Mouse (Mus musculus): Measurements from ENCODE around the gene Scrt2.

The Scrt2 gene

GRCm38 (mm10) chr2:152108702-152109101, 27.4 kb downstream of the Scrt2 start:
- DNase-seq: no peak

DNA sequence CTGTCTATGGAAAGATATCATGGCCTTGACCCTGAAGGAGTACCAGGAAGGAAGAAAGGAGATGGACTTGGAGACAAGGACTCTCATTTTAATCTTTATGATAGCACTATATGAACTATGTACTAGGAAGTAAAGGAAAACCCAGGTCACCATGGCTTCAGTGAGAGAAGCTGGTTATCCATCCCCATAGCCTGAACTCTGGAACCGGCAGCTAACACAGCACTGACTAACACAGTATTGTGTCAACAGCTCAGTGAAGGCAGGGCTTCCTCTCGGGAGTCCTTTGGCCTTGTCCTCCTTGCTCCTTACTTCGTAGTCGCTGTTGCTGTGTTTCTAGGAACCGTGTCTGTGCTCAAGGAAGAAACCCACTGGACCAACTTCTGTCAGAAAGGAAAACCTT, 28.1 kb downstream of the Scrt2 start:
- DNase-seq: no peak

- no peak for DNase-seq
These were observed 30.0 kb downstream of the Scrt2 start for GRCm38 (mm10) chr2:152111311-152111710.

DNA sequence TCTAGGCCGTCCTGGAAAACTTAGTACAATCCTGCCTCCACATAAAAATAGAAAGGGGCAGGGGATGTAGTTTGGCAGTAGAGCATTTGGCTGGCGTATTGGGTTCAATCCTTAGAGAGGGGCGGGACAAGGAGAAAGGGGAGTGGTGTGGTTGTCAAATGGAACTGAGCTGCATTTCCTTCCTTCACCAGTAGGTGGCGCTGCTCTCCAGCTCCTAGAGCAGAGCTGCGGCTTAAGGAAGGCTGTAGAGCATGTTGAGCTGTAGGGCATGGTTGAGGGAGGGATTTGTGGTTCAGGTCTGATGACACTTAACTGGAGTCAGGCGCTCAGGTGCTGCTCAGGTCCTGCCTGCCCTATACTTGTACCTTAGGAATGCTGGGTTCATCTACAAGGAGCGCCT, 30.6 kb downstream of the Scrt2 start:
- peak; percentile 80 to 94 for DNase-seq

- DNase-seq: no peak
These were observed 31.2 kb downstream of the Scrt2 start for GRCm38 (mm10) chr2:152112490-152112889.

DNA sequence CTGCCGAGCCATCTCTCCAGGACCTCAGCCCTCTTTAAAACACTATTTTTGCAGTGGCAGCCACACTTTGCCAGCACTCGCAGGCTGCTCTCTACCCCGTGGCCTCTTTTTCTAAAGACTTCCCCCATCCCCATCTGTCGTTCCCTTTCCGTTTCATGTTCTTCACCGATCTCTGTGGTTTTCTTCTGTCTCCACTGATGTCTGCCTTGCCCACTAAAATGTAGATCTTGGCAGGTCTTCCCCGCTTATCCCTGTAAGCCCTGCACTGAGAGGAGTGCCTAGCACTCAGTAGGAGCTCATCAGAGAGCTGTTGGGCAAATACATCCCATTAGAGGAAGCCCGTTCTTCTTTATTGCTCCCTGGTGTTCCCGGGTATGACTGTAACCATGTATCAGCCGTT, 31.6 kb downstream of the Scrt2 start:
- DNase-seq: no peak

DNA sequence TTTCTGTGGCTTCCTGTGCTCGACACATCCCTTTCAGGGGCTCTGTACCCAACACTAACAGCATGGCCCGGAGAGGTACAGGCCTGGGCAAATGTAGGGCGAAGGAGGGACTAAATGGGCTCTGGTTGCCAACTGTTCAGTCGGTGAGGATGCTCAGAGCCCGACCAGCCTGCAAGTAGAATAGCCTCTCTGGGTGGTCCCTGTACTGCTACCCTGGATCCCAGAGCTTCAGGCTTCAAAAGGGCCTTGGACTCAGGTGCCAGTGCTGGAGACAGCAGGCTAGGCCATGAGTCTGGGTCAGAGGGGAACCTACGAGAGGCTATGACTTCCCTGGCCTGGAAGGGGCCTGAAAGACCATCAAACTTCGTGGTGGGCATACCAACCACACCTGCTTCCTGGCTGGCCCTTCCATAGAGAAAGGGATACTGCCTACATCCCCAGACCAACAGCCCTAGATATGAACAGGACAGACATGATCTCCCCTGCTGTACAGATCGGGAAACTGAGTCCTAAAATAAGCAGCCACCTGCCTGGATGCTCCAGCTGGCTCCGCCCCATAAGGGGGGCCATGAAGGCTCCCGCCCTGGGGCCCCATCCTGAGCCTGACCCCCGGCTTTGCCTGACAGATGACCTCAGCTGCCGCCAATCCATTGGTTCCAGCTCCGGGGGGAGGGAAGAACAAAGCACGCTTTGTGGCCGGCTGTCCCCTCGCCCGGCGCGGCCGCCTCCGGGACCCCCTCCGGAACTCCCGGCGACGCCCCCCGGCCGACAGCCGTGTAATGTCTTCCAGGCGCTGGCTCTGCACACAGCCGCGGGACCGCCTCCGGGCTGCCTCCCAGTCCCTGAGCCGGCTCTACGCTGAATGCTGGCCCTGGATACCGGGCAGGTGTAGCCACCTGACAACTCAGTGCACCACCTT, 33.0 kb downstream of the Scrt2 start:
- DNase-seq: no peak

DNA sequence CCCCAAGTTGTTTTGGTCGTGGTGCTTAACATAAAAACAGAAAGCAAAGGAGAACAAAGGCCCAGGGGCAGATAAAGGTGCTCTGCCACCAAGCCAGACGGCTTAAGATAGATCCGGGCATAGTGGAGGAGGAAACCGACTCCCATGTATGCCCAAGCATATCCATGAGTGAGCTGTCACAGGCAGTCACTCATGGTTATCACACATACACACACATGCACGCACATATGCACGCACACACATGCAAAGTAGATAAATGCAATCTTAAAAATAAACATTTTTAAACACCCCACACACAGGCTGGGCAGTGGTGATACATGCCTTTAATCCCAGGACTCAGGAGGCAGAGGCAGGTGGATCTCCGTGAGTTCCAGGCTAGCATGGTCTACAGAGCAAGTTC, 36.4 kb downstream of the Scrt2 start:
- no peak for DNase-seq

GRCm38 (mm10) chr2:152119228-152119865, 38.0 kb downstream of the Scrt2 start:
- DNase-seq: no peak

GRCm38 (mm10) chr2:152122896-152123295, 41.6 kb downstream of the Scrt2 start:
- DNase-seq: no peak

GRCm38 (mm10) chr2:152128597-152128996, 47.3 kb downstream of the Scrt2 start:
- DNase-seq: no peak

GRCm38 (mm10) chr2:152129778-152130177, 48.4 kb downstream of the Scrt2 start:
- no peak for DNase-seq

GRCm38 (mm10) chr2:152132016-152132415, 50.7 kb downstream of the Scrt2 start:
- DNase-seq: no peak

GRCm38 (mm10) chr2:152132691-152133090, 51.4 kb downstream of the Scrt2 start:
- no peak for DNase-seq

DNA sequence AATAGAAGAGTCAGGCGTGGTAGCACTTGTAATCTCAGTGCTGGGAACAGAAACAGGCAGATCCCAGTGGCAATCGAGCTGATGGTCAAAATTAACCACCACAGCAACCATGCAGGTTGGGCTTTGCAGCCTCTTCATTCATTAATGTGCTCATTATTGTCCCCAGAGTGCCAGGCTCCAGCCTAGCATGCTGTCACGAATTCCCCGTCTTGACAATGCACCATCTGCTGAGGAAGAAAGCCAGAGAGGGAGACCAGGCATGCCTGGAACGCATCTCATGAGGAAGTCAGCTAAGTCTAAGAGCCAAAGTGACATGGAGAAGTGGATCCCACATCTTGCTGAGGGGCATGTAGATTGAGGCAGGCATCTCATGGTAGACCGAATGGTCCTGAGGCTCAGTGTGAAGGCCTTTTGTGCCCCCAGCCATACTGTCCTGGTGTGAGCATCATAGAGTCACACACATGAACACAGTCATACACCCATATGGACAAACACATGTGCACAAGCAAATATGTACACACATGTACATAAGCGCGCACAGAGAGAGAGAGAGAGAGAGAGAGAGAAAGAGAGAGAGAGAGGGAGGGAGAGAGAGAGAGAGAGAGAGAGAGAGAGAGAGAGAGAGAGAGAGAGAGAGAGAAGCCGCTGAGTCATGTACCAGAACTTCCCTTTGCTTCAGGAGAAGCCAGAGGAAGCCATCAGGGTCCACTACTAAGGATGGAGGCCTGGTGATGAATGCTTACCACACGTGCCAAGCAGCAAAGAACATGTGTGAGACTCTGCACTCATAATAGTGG, 58.1 kb downstream of the Scrt2 start:
- no peak for DNase-seq

DNA sequence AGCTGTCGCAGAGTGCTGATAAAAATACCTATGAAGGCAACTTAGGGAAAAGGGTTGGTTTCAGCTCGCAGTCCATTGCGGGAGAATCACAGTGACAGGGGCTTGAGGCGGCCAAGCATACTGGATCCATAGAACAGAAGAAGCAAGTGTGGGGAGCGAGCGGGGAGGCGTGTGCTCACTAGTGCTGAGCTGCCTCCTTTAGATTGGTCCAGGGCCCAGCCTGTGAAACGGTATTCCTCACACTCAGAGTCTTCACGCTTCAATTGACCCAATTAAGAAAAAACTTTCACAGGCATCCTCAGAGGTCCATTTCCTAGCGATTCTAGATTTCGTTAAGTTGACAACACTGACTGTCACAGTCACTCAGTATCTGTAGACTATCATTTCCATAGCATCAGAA, 59.6 kb downstream of the Scrt2 start:
- no peak for DNase-seq

GRCm38 (mm10) chr2:152141491-152141890, 60.2 kb downstream of the Scrt2 start:
- DNase-seq: no peak

GRCm38 (mm10) chr2:152142046-152142445, 60.7 kb downstream of the Scrt2 start:
- peak; percentile 46 to 50 for DNase-seq

GRCm38 (mm10) chr2:152142571-152142970, 61.2 kb downstream of the Scrt2 start:
- DNase-seq: no peak

DNA sequence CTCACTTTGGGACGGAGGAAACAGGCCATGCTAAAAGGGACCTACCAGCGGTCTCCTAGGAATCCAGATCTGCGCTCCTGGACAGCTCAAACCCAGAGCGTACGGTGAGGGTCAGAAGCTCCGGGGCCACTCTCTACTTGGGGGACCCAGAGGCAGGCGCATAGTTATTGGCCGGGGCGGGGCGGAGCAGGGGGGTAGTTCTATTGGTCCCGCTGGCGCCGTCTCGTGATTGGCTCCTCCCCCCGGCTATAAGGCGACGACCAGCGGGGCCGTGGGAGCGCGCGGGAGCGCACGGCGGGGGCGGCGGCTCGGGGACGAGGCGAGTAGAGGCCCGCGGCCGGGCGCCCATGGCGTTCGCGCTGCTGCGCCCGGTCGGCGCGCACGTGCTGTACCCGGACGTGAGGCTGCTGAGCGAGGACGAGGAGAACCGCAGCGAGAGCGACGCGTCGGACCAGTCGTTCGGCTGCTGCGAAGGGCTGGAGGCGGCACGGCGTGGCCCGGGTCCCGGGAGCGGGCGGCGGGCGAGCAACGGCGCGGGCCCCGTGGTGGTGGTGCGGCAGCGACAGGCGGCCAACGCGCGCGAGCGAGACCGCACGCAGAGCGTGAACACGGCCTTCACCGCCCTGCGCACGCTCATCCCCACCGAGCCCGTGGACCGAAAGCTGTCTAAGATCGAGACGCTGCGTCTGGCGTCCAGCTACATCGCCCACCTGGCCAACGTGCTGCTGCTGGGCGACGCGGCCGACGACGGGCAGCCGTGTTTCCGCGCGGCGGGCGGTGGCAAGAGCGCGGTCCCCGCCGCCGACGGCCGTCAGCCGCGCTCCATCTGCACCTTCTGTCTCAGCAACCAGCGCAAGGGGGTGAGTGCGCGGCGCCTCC, 62.2 kb downstream of the Scrt2 start, which contains the start of gene Tcf15:
Tcf15 (plus strand) TSS at position 283 of the 879 bp plus-strand sequence.
- DNase-seq: peak; percentile 50 to 61

- DNase-seq: no peak
These were observed 62.8 kb downstream of the Scrt2 start for GRCm38 (mm10) chr2:152144158-152144450.

DNA sequence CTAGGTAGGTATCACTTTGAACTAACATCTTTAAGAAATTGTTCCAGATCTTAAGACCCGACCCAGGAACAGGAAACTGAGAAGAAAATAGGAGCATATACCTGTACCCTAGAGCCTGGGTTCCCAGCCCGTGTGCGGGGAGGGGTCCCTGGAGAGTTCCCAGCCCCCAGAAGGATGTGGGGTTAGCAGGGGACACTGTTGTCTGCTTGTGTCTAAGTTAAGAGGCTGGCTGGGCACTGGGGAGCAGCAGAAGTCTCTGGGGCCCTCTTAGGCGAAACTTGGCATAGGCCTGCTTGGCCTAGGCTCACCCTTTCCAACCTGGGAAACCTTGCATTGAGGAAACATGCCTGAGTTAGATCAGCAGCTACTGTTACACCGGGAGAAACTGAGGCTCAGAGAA, 63.2 kb downstream of the Scrt2 start:
- no peak for DNase-seq
